Mouse (Mus musculus): ENCODE measurements around the gene Fam163b. TPM values are rescaled to one million over a fixed set of nuclear protein-coding genes. Genes with fewer than 3 reads are reported as not detected.

Fam163b gene
- total and polyA plus RNA-seq, 3 experiments, result not detected

- no peak for DNase-seq (ENCODE audit: low read depth, low spot score)
- Histone ChIP-seq H3K9ac (ENCODE audit: control insufficient read depth, low read depth, low read length, poor library complexity, severe bottlenecking) (no peak overlapping the region), H3K4me1 (ENCODE audit: control insufficient read depth in 1 of 2, insufficient read depth in 2 of 2, low read length in 2 of 2) (no peaks in the 10 kb centered on the region), H3K9me3 (replicated peaks; ENCODE audit: insufficient read depth, low read length) (no peaks in the 10 kb centered on the region), H3K4me3 (ENCODE audit: control insufficient read depth in 1 of 2, insufficient read depth in 1 of 2, low read depth in 2 of 2, low read length in 2 of 2) (no peak overlapping the region), H3K27me3 (ENCODE audit: control insufficient read depth in 1 of 2, insufficient read depth in 2 of 2, low read length in 2 of 2) (no peaks in the 10 kb centered on the region; a peak in 1 of 4 replicates), H3K27ac (ENCODE audit: control insufficient read depth, low read depth, low read length) (no peak overlapping the region), H3K36me3 (ENCODE audit: control insufficient read depth in 1 of 2, insufficient read depth in 2 of 2, low read length in 2 of 2) (no peaks in the 10 kb centered on the region), H3K79me2 (ENCODE audit: control insufficient read depth, insufficient read depth, low read length, poor library complexity) (no peaks in the 10 kb centered on the region)
- TF ChIP-seq MYB (IDR thresholded peaks at IDR 0.05; ENCODE audit: low read depth, low read length), result no peak
- TF ChIP-seq ZNF384 (IDR thresholded peaks at IDR 0.05; ENCODE audit: low read depth, low read length), result no peak
- no peak for TF ChIP-seq TBP (IDR thresholded peaks at IDR 0.05; ENCODE audit: low read depth, low read length)
- TF ChIP-seq RCOR1 (IDR thresholded peaks at IDR 0.05; ENCODE audit: low read depth, low read length), result no peak
- TF ChIP-seq GATA1 (IDR thresholded peaks at IDR 0.05; ENCODE audit: low read depth, low read length), result no peak
- no peak for TF ChIP-seq KAT2A (conservative IDR thresholded peaks at IDR 0.05; ENCODE audit: low read depth, low read length)
- no peak for TF ChIP-seq MAZ (IDR thresholded peaks at IDR 0.05; ENCODE audit: low read depth, low read length)
- no peak for TF ChIP-seq MYC (IDR thresholded peaks at IDR 0.05; ENCODE audit: low read depth, low read length)
- TF ChIP-seq SIN3A (IDR thresholded peaks at IDR 0.05; ENCODE audit: low read length), result no peak
- TF ChIP-seq ZMIZ1 (IDR thresholded peaks at IDR 0.05; ENCODE audit: low read depth, low read length), result no peak
- TF ChIP-seq CTCF (IDR thresholded peaks at IDR 0.05 in 2 of 3, conservative IDR thresholded peaks at IDR 0.05 in 1 of 3; ENCODE audit: control insufficient read depth in 1 of 3, insufficient read depth in 1 of 3, low read depth in 2 of 3, low read length in 3 of 3, poor library complexity in 1 of 3, severe bottlenecking in 1 of 3), result no peak
Measured at GRCm38 (mm10) chr2:27144957-27145356, 2.7 kb upstream of the Fam163b start.

GRCm38 (mm10) chr2:27138356-27138755 lies 3.9 kb downstream of the Fam163b start:
- TF ChIP-seq TAL1 (IDR thresholded peaks at IDR 0.05; ENCODE audit: low read length) (no peak), SIN3A (IDR thresholded peaks at IDR 0.05; ENCODE audit: low read length) (no peak), MEF2A (IDR thresholded peaks at IDR 0.05; ENCODE audit: extremely low read depth, insufficient replicate concordance, low read depth, low read length, poor library complexity, severe bottlenecking) (no peak), E2F4 (IDR thresholded peaks at IDR 0.05; ENCODE audit: borderline replicate concordance, low read depth, low read length) (no peak), NRF1 (IDR thresholded peaks at IDR 0.05; ENCODE audit: insufficient read depth, low read depth, low read length, poor library complexity, severe bottlenecking) (no peak), MAX (IDR thresholded peaks at IDR 0.05; ENCODE audit: low read length) (no peak), RAD21 (IDR thresholded peaks at IDR 0.05; ENCODE audit: low read depth, low read length) (no peak), RCOR1 (IDR thresholded peaks at IDR 0.05; ENCODE audit: low read depth, low read length) (no peak), BHLHE40 (IDR thresholded peaks at IDR 0.05; ENCODE audit: borderline replicate concordance, low read depth, low read length) (no peak)
- Histone ChIP-seq H3K27ac (ENCODE audit: control insufficient read depth, low read depth, low read length) (no peak overlapping the region), H3K9me3 (replicated peaks; ENCODE audit: insufficient read depth, low read length) (no peaks in the 10 kb centered on the region), H3K79me2 (ENCODE audit: control insufficient read depth, insufficient read depth, low read length, poor library complexity) (no peaks in the 10 kb centered on the region), H3K4me3 (ENCODE audit: control insufficient read depth in 1 of 2, insufficient read depth in 1 of 2, low read depth in 2 of 2, low read length in 2 of 2) (no peak overlapping the region), H3K36me3 (ENCODE audit: control insufficient read depth in 1 of 2, insufficient read depth in 2 of 2, low read length in 2 of 2) (no peaks in the 10 kb centered on the region), H3K27me3 (ENCODE audit: control insufficient read depth in 1 of 2, insufficient read depth in 2 of 2, low read length in 2 of 2) (peaks cover 0 to 12% of the 10 kb centered on the region in 2 experiments; a peak in 3 of 4 replicates), H3K9ac (ENCODE audit: control insufficient read depth, low read depth, low read length, poor library complexity, severe bottlenecking) (no peak overlapping the region), H3K4me1 (ENCODE audit: control insufficient read depth in 1 of 2, insufficient read depth in 2 of 2, low read length in 2 of 2) (no peaks in the 10 kb centered on the region)
- DNase-seq (ENCODE audit: low read depth, low spot score), result no peak

Measured in MEL (cell line).